Mouse (Mus musculus) C2C12 (cell line): ENCODE data around the gene Sf3b2.

Source experiments
- CEBPB ChIP-seq: IDR thresholded peaks from one replicate; pipeline ENCODE4 v1.6.1; 2011; ENCODE audit warnings: low read depth, mild to moderate bottlenecking, control low read depth, moderate library complexity
- CTCF ChIP-seq: IDR thresholded peaks from one replicate; pipeline ENCODE4 v1.5.1; 2011; ENCODE audit not compliant: control insufficient read depth, insufficient read depth, insufficient read length
- MAX ChIP-seq: IDR thresholded peaks from one replicate; pipeline ENCODE4 v1.6.1; 2011; ENCODE audit warnings: mild to moderate bottlenecking, control low read depth
- MYOD1 ChIP-seq: IDR thresholded peaks from one replicate; pipeline ENCODE4 v1.6.1; 2011; ENCODE audit warnings: low read depth; ENCODE audit not compliant: control insufficient read depth, insufficient read length
- MYOG ChIP-seq: IDR thresholded peaks from one replicate; pipeline ENCODE4 v1.6.1; 2011; ENCODE audit not compliant: control insufficient read depth, insufficient read length; ENCODE audit errors: extremely low read depth
- USF1 ChIP-seq: IDR thresholded peaks from one replicate; pipeline ENCODE4 v1.6.1; 2011; ENCODE audit warnings: low read depth, mild to moderate bottlenecking, control low read depth, moderate library complexity

GRCm38 (mm10) chr19:5274641-5275040, 20.6 kb downstream of the Sf3b2 start:
- TF ChIP-seq MYOG, result no peak
- no peak for TF ChIP-seq MYOD1
- no peak for TF ChIP-seq CTCF
- no peak for TF ChIP-seq MAX
- no peak for TF ChIP-seq CEBPB
- no peak for TF ChIP-seq USF1
